Mouse (Mus musculus): ENCODE results near the gene Cfl2. TPM values are rescaled to one million over a fixed set of nuclear protein-coding genes. Genes with fewer than 3 reads are reported as not detected.

The Cfl2 gene
- polyA plus RNA-seq, 1 experiment from 2014 or later = 361 TPM

GRCm38 (mm10) chr12:54822836-54823426, 39.7 kb downstream of the Cfl2 start:
- Histone ChIP-seq H3K27me3 (replicated peaks; ENCODE audit: control insufficient read depth, insufficient read depth, low read length) (no peaks in the 10 kb centered on the region), H3K4me3 (ENCODE audit: low read depth, low read length) (no peak overlapping the region), H3K36me3 (ENCODE audit: control insufficient read depth, insufficient read depth, low read length) (no peaks in the 10 kb centered on the region), H3K4me2 (ENCODE audit: low read depth, low read length) (no peak overlapping the region), H3K9ac (ENCODE audit: low read depth, low read length) (no peak overlapping the region), H3K27ac (replicated peaks; ENCODE audit: low read depth, low read length) (no peak overlapping the region), H3K9me3 (ENCODE audit: control insufficient read depth, low read length) (no peaks in the 10 kb centered on the region), H3K4me1 (ENCODE audit: control insufficient read depth, insufficient read depth, low read length) (no peaks in the 10 kb centered on the region)
- ATAC-seq (ENCODE audit: low read depth) (no peak), DNase-seq (ENCODE audit: low spot score) (peak; percentile 81)
- WGBS = 50% methylated on average over 4 of the region's 4 CpGs

DNA sequence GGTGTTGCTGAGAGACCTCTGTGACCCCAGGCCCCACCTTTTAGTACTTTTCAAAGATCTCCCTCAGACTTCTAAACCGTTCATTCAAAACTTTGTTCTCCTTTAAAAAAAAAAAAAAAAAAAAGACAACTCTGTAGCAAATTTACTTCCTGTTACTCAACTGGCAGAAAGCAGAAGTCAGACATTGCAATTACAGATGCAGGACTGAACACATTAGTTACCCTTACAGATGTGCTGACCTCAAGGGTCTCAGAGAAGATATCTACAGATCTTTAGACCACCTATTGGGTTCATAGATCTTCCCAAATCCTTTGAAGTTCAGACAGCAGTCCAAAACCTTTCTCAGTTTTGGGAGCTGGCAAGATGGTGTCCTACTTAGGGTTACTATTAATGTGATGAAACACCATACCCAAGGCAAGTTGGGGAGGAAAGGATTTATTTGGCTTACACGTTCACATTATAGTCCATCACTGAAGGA, 42.0 kb downstream of the Cfl2 start:
- ATAC-seq (ENCODE audit: low read depth) = no peak
- 47% methylated on average over 2 of the region's 2 CpGs for WGBS

DNA sequence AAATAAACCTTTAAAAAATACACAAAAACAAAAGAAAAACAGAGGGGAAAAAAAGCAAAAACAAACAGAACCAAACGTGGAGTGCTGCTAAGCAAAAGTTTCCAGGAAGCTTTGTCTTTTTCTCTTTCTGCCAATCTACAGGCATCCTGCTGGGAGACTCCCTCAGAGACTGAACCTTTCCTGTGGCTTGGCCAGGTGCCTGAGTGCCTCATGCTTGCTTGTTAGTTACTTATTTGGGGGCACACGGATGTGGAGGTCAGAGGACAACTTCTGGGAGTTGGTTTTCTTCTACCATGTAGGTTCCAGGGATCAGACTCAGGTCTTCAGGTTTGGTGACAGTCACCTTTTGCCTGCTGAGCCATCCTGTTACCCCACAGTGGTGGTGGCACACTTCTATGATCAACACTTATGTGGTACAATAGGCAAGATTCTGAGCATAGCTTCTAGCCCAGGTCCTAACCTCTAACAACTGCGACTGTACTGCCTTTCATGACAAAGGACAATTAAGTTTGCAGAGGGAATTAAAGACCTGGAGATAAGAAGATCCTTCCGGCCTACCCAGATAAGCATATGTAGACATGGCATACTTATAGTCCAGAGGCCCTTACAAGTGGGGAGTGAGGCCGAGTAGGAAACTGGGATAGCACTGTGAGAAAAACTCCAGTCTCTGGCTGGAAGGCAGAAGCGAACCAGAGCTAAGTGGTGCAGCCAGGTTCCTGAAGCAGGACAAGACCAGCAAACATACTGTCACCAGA, 43.3 kb downstream of the Cfl2 start:
- DNase-seq (ENCODE audit: low spot score) (no peak), ATAC-seq (ENCODE audit: low read depth) (no peak)
- Histone ChIP-seq H3K4me2 (ENCODE audit: low read depth, low read length) (no peak overlapping the region), H3K9ac (ENCODE audit: low read depth, low read length) (no peak overlapping the region), H3K4me3 (ENCODE audit: low read depth, low read length) (no peak overlapping the region), H3K9me3 (ENCODE audit: control insufficient read depth, low read length) (no peaks in the 10 kb centered on the region), H3K4me1 (ENCODE audit: control insufficient read depth, insufficient read depth, low read length) (no peaks in the 10 kb centered on the region), H3K36me3 (ENCODE audit: control insufficient read depth, insufficient read depth, low read length) (no peaks in the 10 kb centered on the region), H3K27me3 (replicated peaks; ENCODE audit: control insufficient read depth, insufficient read depth, low read length) (no peaks in the 10 kb centered on the region), H3K27ac (replicated peaks; ENCODE audit: low read depth, low read length) (no peak overlapping the region)
- WGBS = 65% methylated on average over 6 of the region's 6 CpGs

More for the DNA sequence above, 42.0 kb downstream of the Cfl2 start:
- H3K9ac ChIP-seq (ENCODE audit: low read depth, low read length) = no peak overlapping the region
- H3K27ac ChIP-seq (replicated peaks; ENCODE audit: low read depth, low read length) = no peak overlapping the region
- H3K9me3 ChIP-seq (ENCODE audit: control insufficient read depth, low read length) = no peaks in the 10 kb centered on the region
- H3K36me3 ChIP-seq (ENCODE audit: control insufficient read depth, insufficient read depth, low read length) = no peaks in the 10 kb centered on the region
- no peak for DNase-seq (ENCODE audit: low spot score)
- no peaks in the 10 kb centered on the region for H3K27me3 ChIP-seq (replicated peaks; ENCODE audit: control insufficient read depth, insufficient read depth, low read length)
- no peaks in the 10 kb centered on the region for H3K4me1 ChIP-seq (ENCODE audit: control insufficient read depth, insufficient read depth, low read length)
- no peak overlapping the region for H3K4me3 ChIP-seq (ENCODE audit: low read depth, low read length)
- no peak overlapping the region for H3K4me2 ChIP-seq (ENCODE audit: low read depth, low read length)

- H3K9ac ChIP-seq (ENCODE audit: low read depth, low read length) = no peak overlapping the region
- ATAC-seq (ENCODE audit: low read depth) (peak; percentile 37; the same call in 1 of the 2 replicates), DNase-seq (ENCODE audit: low spot score) (peak; percentile 66)
- no peaks in the 10 kb centered on the region for H3K36me3 ChIP-seq (ENCODE audit: control insufficient read depth, insufficient read depth, low read length)
- no peak overlapping the region for H3K4me2 ChIP-seq (ENCODE audit: low read depth, low read length)
- 76% methylated on average over 2 of the region's 2 CpGs for WGBS
- H3K4me1 ChIP-seq (ENCODE audit: control insufficient read depth, insufficient read depth, low read length) = no peaks in the 10 kb centered on the region
- no peak overlapping the region for H3K27ac ChIP-seq (replicated peaks; ENCODE audit: low read depth, low read length)
- no peaks in the 10 kb centered on the region for H3K9me3 ChIP-seq (ENCODE audit: control insufficient read depth, low read length)
- H3K4me3 ChIP-seq (ENCODE audit: low read depth, low read length) = no peak overlapping the region
- H3K27me3 ChIP-seq (replicated peaks; ENCODE audit: control insufficient read depth, insufficient read depth, low read length) = no peaks in the 10 kb centered on the region
Measured at GRCm38 (mm10) chr12:54810142-54810541, 52.5 kb downstream of the Cfl2 start.

Other genes with a start within 250 kb of the Cfl2 start
- 194 and 206 TPM in 2 replicates for gene Sptssa, start 206.3 kb downstream of the Cfl2 start, polyA plus RNA-seq (2014; fragmentation: Nextera tagmentation; extraction: Ambion mirVana)
- 59.0 and 63.2 TPM in 2 replicates for gene Eapp, start 167.0 kb downstream of the Cfl2 start, polyA plus RNA-seq (2014; fragmentation: Nextera tagmentation; extraction: Ambion mirVana)
- 171 and 183 TPM in 2 replicates for gene Snx6, start 67.2 kb downstream of the Cfl2 start, polyA plus RNA-seq (2014; fragmentation: Nextera tagmentation; extraction: Ambion mirVana)
- gene Gm20403, start 123.7 kb upstream of the Cfl2 start, polyA plus RNA-seq (2014; fragmentation: Nextera tagmentation; extraction: Ambion mirVana) = not detected in 2 replicates
- 19.2 and 20.9 TPM in 2 replicates for gene Baz1a, start 151.5 kb upstream of the Cfl2 start, polyA plus RNA-seq (2014; fragmentation: Nextera tagmentation; extraction: Ambion mirVana)
- gene 2700097O09Rik, start 217.2 kb upstream of the Cfl2 start, polyA plus RNA-seq (2014; fragmentation: Nextera tagmentation; extraction: Ambion mirVana) = 25.1 and 28.2 TPM in 2 replicates
- gene Srp54a, start 217.4 kb upstream of the Cfl2 start, polyA plus RNA-seq (2014; fragmentation: Nextera tagmentation; extraction: Ambion mirVana) = 194 and 212 TPM in 2 replicates